Mouse (Mus musculus): ENCODE measurements at regions not wholly inside any gene's neighbourhood (a gene's known extent, or its start where the extent isn't known, plus 50 kb on each side); places are given as distances from the start of the nearest gene placed in this dataset.

DNA sequence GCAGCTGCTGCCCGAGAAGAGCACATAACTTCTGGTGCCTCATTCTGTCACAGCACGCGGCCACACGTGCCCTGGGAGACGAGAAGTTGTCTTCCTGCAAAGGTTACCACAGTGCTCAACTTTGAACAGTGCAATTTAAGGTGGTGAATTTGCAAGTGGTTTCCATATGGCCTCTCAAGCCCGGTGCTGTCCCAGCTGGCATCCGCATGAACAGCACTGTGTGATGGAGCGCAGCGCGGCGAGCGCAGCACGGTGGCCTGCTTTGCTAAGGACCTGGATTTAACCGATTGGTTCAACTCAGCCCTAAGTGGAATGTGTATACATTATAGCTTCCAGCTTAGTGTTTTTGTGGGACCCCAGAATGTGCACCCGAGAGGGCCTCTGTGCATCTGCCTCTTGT, 89.6 kb upstream of the Arglu1 start:
- no peaks in the 10 kb centered on the region for H3K27me3 ChIP-seq (ENCODE audit: control insufficient read depth, insufficient read depth, low read length)
- WGBS, result 47% methylated on average over 15 of the region's 15 CpGs
- H3K9ac ChIP-seq (ENCODE audit: low read length), result no peak overlapping the region
- no peaks in the 10 kb centered on the region for H3K9me3 ChIP-seq (ENCODE audit: control insufficient read depth, low read length)
- DNase-seq (ENCODE audit: low spot score) (peak; percentile 55), ATAC-seq (ENCODE audit: insufficient number of reproducible peaks, low FRiP score, low TSS enrichment, low read depth) (0 out of 2 replicates have a peak, but pooled peaks have one; percentile 57)
- H3K36me3 ChIP-seq (ENCODE audit: control insufficient read depth, insufficient read depth, low read length), result no peaks in the 10 kb centered on the region
- no peak overlapping the region for H3K4me3 ChIP-seq (ENCODE audit: low read depth, low read length)
- no peak overlapping the region for H3K4me2 ChIP-seq (ENCODE audit: low read depth, severe bottlenecking)
- H3K27ac ChIP-seq (replicated peaks; ENCODE audit: low read depth, low read length), result no peak overlapping the region
- H3K4me1 ChIP-seq (ENCODE audit: control insufficient read depth, insufficient read depth, low read length), result no peaks in the 10 kb centered on the region

DNA sequence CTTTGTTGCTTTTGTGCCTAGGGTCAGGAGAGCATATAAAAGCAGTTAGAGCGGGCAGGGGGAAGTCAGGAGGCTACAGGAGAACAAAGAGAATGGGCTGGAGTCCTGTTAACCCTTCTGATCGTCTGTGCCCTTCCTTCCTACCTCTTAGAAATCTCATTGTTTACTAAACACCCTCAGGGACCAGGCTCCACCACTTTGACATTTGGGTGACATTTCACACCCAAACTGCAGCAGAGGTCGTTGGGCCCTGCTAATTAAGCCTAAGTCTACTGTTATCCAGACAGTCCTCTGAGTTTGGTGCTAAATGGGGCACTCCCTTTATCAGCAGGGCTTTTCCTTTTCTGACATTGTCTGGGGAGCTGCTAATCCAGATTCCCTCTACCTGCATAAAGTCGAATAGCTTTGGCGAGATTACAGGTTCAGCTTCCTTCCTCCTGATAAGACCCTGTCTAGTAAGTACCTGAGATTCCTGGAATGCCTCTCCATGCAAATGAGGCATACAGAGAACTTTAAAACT, 84.2 kb upstream of the Arglu1 start:
- 13% methylated on average over 5 of the region's 5 CpGs for WGBS
- Histone ChIP-seq H3K9ac (ENCODE audit: low read length) (no peak overlapping the region), H3K4me1 (ENCODE audit: control insufficient read depth, insufficient read depth, low read length) (0 out of 2 replicates have a peak, but pooled peaks cover 4% of the 10 kb centered on the region), H3K4me2 (ENCODE audit: low read depth, severe bottlenecking) (no peak overlapping the region), H3K27me3 (ENCODE audit: control insufficient read depth, insufficient read depth, low read length) (no peaks in the 10 kb centered on the region), H3K27ac (replicated peaks; ENCODE audit: low read depth, low read length) (no peak overlapping the region), H3K36me3 (ENCODE audit: control insufficient read depth, insufficient read depth, low read length) (no peaks in the 10 kb centered on the region), H3K4me3 (ENCODE audit: low read depth, low read length) (no peak overlapping the region), H3K9me3 (ENCODE audit: control insufficient read depth, low read length) (no peaks in the 10 kb centered on the region)
- DNase-seq (ENCODE audit: low spot score), result no peak
- ATAC-seq (ENCODE audit: insufficient number of reproducible peaks, low FRiP score, low TSS enrichment, low read depth), result no peak

GRCm38 (mm10) chr8:8772424-8772823, 82.1 kb upstream of the Arglu1 start:
- WGBS, result 78% methylated on average over 5 of the region's 5 CpGs
- no peaks in the 10 kb centered on the region for H3K27me3 ChIP-seq (ENCODE audit: control insufficient read depth, insufficient read depth, low read length)
- no peak overlapping the region for H3K27ac ChIP-seq (replicated peaks; ENCODE audit: low read depth, low read length)
- ATAC-seq (ENCODE audit: insufficient number of reproducible peaks, low FRiP score, low TSS enrichment, low read depth), result no peak
- 0 out of 2 replicates have a peak, but pooled peaks cover 4% of the 10 kb centered on the region for H3K4me1 ChIP-seq (ENCODE audit: control insufficient read depth, insufficient read depth, low read length)
- H3K9ac ChIP-seq (ENCODE audit: low read length), result no peak overlapping the region
- no peak overlapping the region for H3K4me3 ChIP-seq (ENCODE audit: low read depth, low read length)
- no peaks in the 10 kb centered on the region for H3K9me3 ChIP-seq (ENCODE audit: control insufficient read depth, low read length)
- DNase-seq (ENCODE audit: low spot score), result no peak
- no peaks in the 10 kb centered on the region for H3K36me3 ChIP-seq (ENCODE audit: control insufficient read depth, insufficient read depth, low read length)
- H3K4me2 ChIP-seq (ENCODE audit: low read depth, severe bottlenecking), result no peak overlapping the region

DNA sequence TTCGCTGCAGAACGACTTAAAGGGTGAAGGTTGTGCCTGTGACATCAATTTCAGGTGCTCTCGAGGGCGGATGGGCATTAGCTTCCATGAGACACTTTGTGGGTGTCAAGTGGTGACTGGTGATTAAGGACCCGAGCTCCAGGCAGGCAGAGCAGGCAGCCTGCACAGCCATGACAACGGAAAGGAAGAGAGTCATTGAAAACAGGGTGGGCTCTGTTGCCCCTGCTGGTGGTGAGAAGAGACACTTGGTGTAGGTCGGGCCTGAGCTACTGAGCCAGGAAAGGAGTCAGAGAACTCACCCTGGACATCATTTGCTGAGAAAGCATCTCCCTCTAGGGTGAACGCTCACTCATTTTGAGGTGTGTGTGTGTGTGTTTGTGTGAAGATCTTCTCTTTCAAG, 80.1 kb upstream of the Arglu1 start:
- Histone ChIP-seq H3K27ac (replicated peaks; ENCODE audit: low read depth, low read length) (no peak overlapping the region), H3K36me3 (ENCODE audit: control insufficient read depth, insufficient read depth, low read length) (no peaks in the 10 kb centered on the region), H3K9ac (ENCODE audit: low read length) (no peak overlapping the region), H3K4me3 (ENCODE audit: low read depth, low read length) (no peak overlapping the region), H3K4me1 (ENCODE audit: control insufficient read depth, insufficient read depth, low read length) (0 out of 2 replicates have a peak, but pooled peaks cover 9% of the 10 kb centered on the region), H3K9me3 (ENCODE audit: control insufficient read depth, low read length) (no peaks in the 10 kb centered on the region), H3K4me2 (ENCODE audit: low read depth, severe bottlenecking) (no peak overlapping the region), H3K27me3 (ENCODE audit: control insufficient read depth, insufficient read depth, low read length) (no peaks in the 10 kb centered on the region)
- ATAC-seq (ENCODE audit: insufficient number of reproducible peaks, low FRiP score, low TSS enrichment, low read depth) (no peak), DNase-seq (ENCODE audit: low spot score) (no peak)
- 70% methylated on average over 8 of the region's 8 CpGs for WGBS

DNA sequence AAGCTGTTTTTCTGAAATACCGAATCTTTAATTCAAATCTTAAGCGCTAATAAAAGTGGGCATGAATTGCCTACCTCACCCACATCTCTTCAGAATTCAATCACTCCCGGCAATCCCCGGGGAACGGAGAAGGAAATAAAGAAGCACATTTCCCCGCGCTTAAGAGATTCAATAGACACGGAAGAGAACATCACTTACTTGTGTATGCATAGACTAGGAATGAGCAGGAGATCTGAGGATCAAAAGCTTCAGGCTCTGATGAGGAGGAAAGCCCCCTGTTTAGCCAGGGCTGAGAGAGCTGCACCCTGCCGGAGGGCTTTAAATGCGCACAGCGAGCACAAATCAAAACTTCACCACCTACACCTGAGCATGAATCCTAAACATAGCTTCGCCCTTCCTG, 72.0 kb upstream of the Arglu1 start:
- no peak overlapping the region for H3K9ac ChIP-seq (ENCODE audit: low read length)
- DNase-seq (ENCODE audit: low spot score), result no peak
- 86% methylated on average over 12 of the region's 12 CpGs for WGBS
- H3K4me1 ChIP-seq (ENCODE audit: control insufficient read depth, insufficient read depth, low read length), result 0 out of 2 replicates have a peak, but pooled peaks cover 4% of the 10 kb centered on the region
- H3K27ac ChIP-seq (replicated peaks; ENCODE audit: low read depth, low read length), result no peak overlapping the region
- no peak for ATAC-seq (ENCODE audit: insufficient number of reproducible peaks, low FRiP score, low TSS enrichment, low read depth)
- H3K4me2 ChIP-seq (ENCODE audit: low read depth, severe bottlenecking), result no peak overlapping the region
- no peaks in the 10 kb centered on the region for H3K27me3 ChIP-seq (ENCODE audit: control insufficient read depth, insufficient read depth, low read length)
- H3K4me3 ChIP-seq (ENCODE audit: low read depth, low read length), result no peak overlapping the region
- no peaks in the 10 kb centered on the region for H3K9me3 ChIP-seq (ENCODE audit: control insufficient read depth, low read length)
- no peaks in the 10 kb centered on the region for H3K36me3 ChIP-seq (ENCODE audit: control insufficient read depth, insufficient read depth, low read length)

DNA sequence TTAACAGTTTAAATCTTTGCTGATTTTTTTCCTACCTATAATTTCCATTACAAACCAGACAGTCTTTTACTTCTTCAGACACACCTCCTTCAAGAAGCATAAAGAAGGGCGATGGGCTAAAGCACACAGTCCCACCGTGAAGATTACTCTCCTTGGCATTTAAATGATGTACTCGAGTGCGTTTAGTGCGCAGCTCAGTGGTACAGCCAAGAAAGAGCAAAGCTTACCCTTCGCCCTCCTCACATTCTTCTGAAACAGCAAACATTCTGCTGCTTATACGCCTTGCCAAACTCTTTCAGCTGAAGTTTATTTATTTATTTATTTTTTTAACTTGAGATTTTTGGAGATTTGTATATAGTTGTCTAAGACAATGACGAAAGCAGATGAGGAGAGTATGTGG, 68.0 kb upstream of the Arglu1 start:
- Histone ChIP-seq H3K9ac (ENCODE audit: low read length) (no peak overlapping the region), H3K4me3 (ENCODE audit: low read depth, low read length) (no peak overlapping the region), H3K4me2 (ENCODE audit: low read depth, severe bottlenecking) (no peak overlapping the region), H3K4me1 (ENCODE audit: control insufficient read depth, insufficient read depth, low read length) (no peaks in the 10 kb centered on the region), H3K9me3 (ENCODE audit: control insufficient read depth, low read length) (no peaks in the 10 kb centered on the region), H3K27me3 (ENCODE audit: control insufficient read depth, insufficient read depth, low read length) (no peaks in the 10 kb centered on the region), H3K27ac (replicated peaks; ENCODE audit: low read depth, low read length) (no peak overlapping the region), H3K36me3 (ENCODE audit: control insufficient read depth, insufficient read depth, low read length) (no peaks in the 10 kb centered on the region)
- ATAC-seq (ENCODE audit: insufficient number of reproducible peaks, low FRiP score, low TSS enrichment, low read depth) (no peak), DNase-seq (ENCODE audit: low spot score) (no peak)
- WGBS, result 87% methylated on average over 8 of the region's 8 CpGs

DNA sequence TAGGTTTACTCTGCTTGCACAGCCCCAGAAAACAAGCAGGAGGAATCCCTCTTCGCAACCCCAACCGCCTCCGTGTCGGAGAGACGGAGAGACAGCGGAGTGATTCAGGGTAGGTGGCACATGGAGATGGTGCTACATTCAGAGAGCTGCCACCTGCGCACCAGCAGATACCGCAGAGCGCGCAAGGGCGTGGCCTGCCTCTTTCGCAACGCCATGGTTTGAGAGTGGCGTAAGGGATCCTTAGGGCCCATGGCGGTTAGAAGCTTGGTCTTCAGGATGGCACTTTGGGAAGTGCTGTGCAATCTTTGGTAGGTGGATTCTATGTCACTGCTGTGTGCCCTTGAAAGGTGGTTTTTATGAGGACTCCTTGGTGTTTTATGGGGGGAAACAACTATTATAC, 60.9 kb upstream of the Arglu1 start:
- Histone ChIP-seq H3K36me3 (ENCODE audit: control insufficient read depth, insufficient read depth, low read length) (no peaks in the 10 kb centered on the region), H3K4me1 (ENCODE audit: control insufficient read depth, insufficient read depth, low read length) (no peaks in the 10 kb centered on the region), H3K4me2 (ENCODE audit: low read depth, severe bottlenecking) (no peak overlapping the region), H3K9me3 (ENCODE audit: control insufficient read depth, low read length) (no peaks in the 10 kb centered on the region), H3K4me3 (ENCODE audit: low read depth, low read length) (no peak overlapping the region), H3K27ac (replicated peaks; ENCODE audit: low read depth, low read length) (no peak overlapping the region), H3K27me3 (ENCODE audit: control insufficient read depth, insufficient read depth, low read length) (no peaks in the 10 kb centered on the region), H3K9ac (ENCODE audit: low read length) (no peak overlapping the region)
- ATAC-seq (ENCODE audit: insufficient number of reproducible peaks, low FRiP score, low TSS enrichment, low read depth) (no peak), DNase-seq (ENCODE audit: low spot score) (no peak)
- 88% methylated on average over 15 of the region's 15 CpGs for WGBS

DNA sequence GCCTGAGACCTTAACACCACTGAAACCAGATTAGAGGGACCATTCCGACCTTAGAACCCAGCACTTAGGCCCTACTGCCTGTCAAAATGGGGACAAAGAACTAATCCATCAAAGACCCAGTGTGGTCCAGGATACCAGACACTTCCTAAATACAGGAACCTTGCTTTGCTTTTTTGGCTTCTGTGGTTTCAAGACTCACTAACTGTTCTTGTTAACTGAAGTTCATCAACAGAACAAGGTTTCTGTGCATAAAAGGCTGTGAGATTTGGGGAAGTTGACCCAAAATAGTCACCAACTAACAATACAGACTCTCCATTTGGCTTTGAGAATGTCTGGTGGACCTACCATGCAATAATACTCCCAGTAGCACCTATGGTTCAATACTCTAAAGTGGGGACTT, 56.4 kb upstream of the Arglu1 start:
- WGBS, result 57% methylated on average over 1 of the region's 1 CpGs
- no peak for DNase-seq (ENCODE audit: low spot score)

GRCm38 (mm10) chr8:8745615-8746285, 55.4 kb upstream of the Arglu1 start:
- 84% methylated on average over 9 of the region's 9 CpGs for WGBS
- DNase-seq (ENCODE audit: low spot score), result no peak

More for the DNA sequence above, 56.4 kb upstream of the Arglu1 start:
- Histone ChIP-seq H3K27ac (replicated peaks; ENCODE audit: low read depth, low read length) (no peak overlapping the region), H3K9me3 (ENCODE audit: control insufficient read depth, low read length) (no peaks in the 10 kb centered on the region), H3K4me1 (ENCODE audit: control insufficient read depth, insufficient read depth, low read length) (no peaks in the 10 kb centered on the region), H3K4me3 (ENCODE audit: low read depth, low read length) (no peak overlapping the region), H3K36me3 (ENCODE audit: control insufficient read depth, insufficient read depth, low read length) (no peaks in the 10 kb centered on the region), H3K4me2 (ENCODE audit: low read depth, severe bottlenecking) (no peak overlapping the region), H3K9ac (ENCODE audit: low read length) (no peak overlapping the region), H3K27me3 (ENCODE audit: control insufficient read depth, insufficient read depth, low read length) (no peaks in the 10 kb centered on the region)
- ATAC-seq (ENCODE audit: insufficient number of reproducible peaks, low FRiP score, low TSS enrichment, low read depth), result no peak

More at GRCm38 (mm10) chr8:8745615-8746285, 55.4 kb upstream of the Arglu1 start:
- Histone ChIP-seq H3K9me3 (ENCODE audit: control insufficient read depth, low read length) (no peaks in the 10 kb centered on the region), H3K4me1 (ENCODE audit: control insufficient read depth, insufficient read depth, low read length) (no peaks in the 10 kb centered on the region), H3K9ac (ENCODE audit: low read length) (no peak overlapping the region), H3K4me3 (ENCODE audit: low read depth, low read length) (no peak overlapping the region), H3K4me2 (ENCODE audit: low read depth, severe bottlenecking) (no peak overlapping the region), H3K27me3 (ENCODE audit: control insufficient read depth, insufficient read depth, low read length) (no peaks in the 10 kb centered on the region), H3K36me3 (ENCODE audit: control insufficient read depth, insufficient read depth, low read length) (no peaks in the 10 kb centered on the region), H3K27ac (replicated peaks; ENCODE audit: low read depth, low read length) (no peak overlapping the region)
- ATAC-seq (ENCODE audit: insufficient number of reproducible peaks, low FRiP score, low TSS enrichment, low read depth), result no peak
